Mouse (Mus musculus): ENCODE data around the gene Cbx4. TPM values are rescaled to one million over a fixed set of nuclear protein-coding genes. Genes with fewer than 3 reads are reported as not detected.

Gene Cbx4
- polyA plus RNA-seq, 1 experiment from 2014 or later, result 11.2 TPM

- Histone ChIP-seq H3K27me3 (replicated peaks) (peaks cover 67% of the 10 kb centered on the region), H3K4me2 (replicated peaks) (peak overlapping the region; percentile 94), H3K36me3 (no peaks in the 10 kb centered on the region), H3K4me1 (replicated peaks) (peaks cover 44% of the 10 kb centered on the region), H3K27ac (no peak overlapping the region), H3K9ac (peak overlapping the region; percentile 28), H3K9me3 (no peaks in the 10 kb centered on the region), H3K4me3 (replicated peaks) (peak overlapping the region; percentile 61)
- WGBS, result 3% methylated on average over 58 of the region's 58 CpGs
- ATAC-seq, result peak; percentile 39
These were observed 27.7 kb downstream of the Cbx4 start for GRCm38 (mm10) chr11:119058041-119058995.

- no peaks in the 10 kb centered on the region for H3K36me3 ChIP-seq
- WGBS, result 10% methylated on average over 9 of the region's 9 CpGs
- H3K4me2 ChIP-seq (replicated peaks), result peak overlapping the region; percentile 94
- H3K27ac ChIP-seq, result no peak overlapping the region
- H3K4me3 ChIP-seq (replicated peaks), result peak overlapping the region; percentile 61
- ATAC-seq, result no peak
- no peaks in the 10 kb centered on the region for H3K9me3 ChIP-seq
- peaks cover 54% of the 10 kb centered on the region for H3K4me1 ChIP-seq (replicated peaks)
- H3K9ac ChIP-seq, result peak overlapping the region; percentile 84
- H3K27me3 ChIP-seq (replicated peaks), result peaks cover 71% of the 10 kb centered on the region
These were observed 28.7 kb downstream of the Cbx4 start for GRCm38 (mm10) chr11:119057291-119057690.

GRCm38 (mm10) chr11:119056301-119057211 is 29.5 kb downstream of the Cbx4 start:
- Histone ChIP-seq H3K27ac (peak overlapping the region; percentile 42; the same call in 1 of the 2 replicates), H3K9me3 (no peaks in the 10 kb centered on the region), H3K9ac (peak overlapping the region; percentile 84), H3K4me1 (replicated peaks) (peaks cover 60% of the 10 kb centered on the region), H3K27me3 (replicated peaks) (peaks cover 74% of the 10 kb centered on the region), H3K36me3 (no peaks in the 10 kb centered on the region), H3K4me2 (replicated peaks) (peak overlapping the region; percentile 94), H3K4me3 (replicated peaks) (peak overlapping the region; percentile 61)
- ATAC-seq, result peak; percentile 9; the same call in 1 of the 2 replicates
- WGBS, result 1% methylated on average over 63 of the region's 65 CpGs

- Histone ChIP-seq H3K4me2 (replicated peaks) (peak overlapping the region; percentile 94), H3K9ac (peak overlapping the region; percentile 48), H3K9me3 (no peaks in the 10 kb centered on the region), H3K27ac (no peak overlapping the region), H3K27me3 (replicated peaks) (peaks cover 80% of the 10 kb centered on the region), H3K4me3 (replicated peaks) (peak overlapping the region; percentile 61), H3K4me1 (replicated peaks) (peaks cover 60% of the 10 kb centered on the region), H3K36me3 (no peaks in the 10 kb centered on the region)
- WGBS, result 3% methylated on average over 32 of the region's 32 CpGs
- ATAC-seq, result no peak
These were observed 30.4 kb downstream of the Cbx4 start for GRCm38 (mm10) chr11:119055571-119056131.

GRCm38 (mm10) chr11:119054351-119055345 is 31.4 kb downstream of the Cbx4 start:
- Histone ChIP-seq H3K27me3 (replicated peaks) (peaks cover 82% of the 10 kb centered on the region), H3K4me2 (replicated peaks) (peak overlapping the region; percentile 85), H3K4me1 (replicated peaks) (peaks cover 60% of the 10 kb centered on the region), H3K4me3 (replicated peaks) (peak overlapping the region; percentile 34), H3K9me3 (no peaks in the 10 kb centered on the region), H3K27ac (no peak overlapping the region), H3K9ac (no peak overlapping the region), H3K36me3 (no peaks in the 10 kb centered on the region)
- no peak for ATAC-seq
- WGBS, result 3% methylated on average over 47 of the region's 47 CpGs

GRCm38 (mm10) chr11:119053738-119054350 is 32.2 kb downstream of the Cbx4 start:
- Histone ChIP-seq H3K27ac (no peak overlapping the region), H3K4me2 (replicated peaks) (peak overlapping the region; percentile 85), H3K4me1 (replicated peaks) (peaks cover 58% of the 10 kb centered on the region), H3K27me3 (replicated peaks) (peaks cover 82% of the 10 kb centered on the region), H3K9me3 (no peaks in the 10 kb centered on the region), H3K4me3 (replicated peaks) (peak overlapping the region; percentile 34), H3K9ac (peak overlapping the region; percentile 28), H3K36me3 (no peaks in the 10 kb centered on the region)
- no peak for ATAC-seq
- WGBS, result 1% methylated on average over 29 of the region's 35 CpGs

- Histone ChIP-seq H3K27me3 (replicated peaks) (peaks cover 82% of the 10 kb centered on the region), H3K4me1 (replicated peaks) (peaks cover 52% of the 10 kb centered on the region), H3K9me3 (no peaks in the 10 kb centered on the region), H3K36me3 (no peaks in the 10 kb centered on the region), H3K27ac (peak overlapping the region; percentile 67), H3K4me3 (replicated peaks) (peak overlapping the region; percentile 34), H3K9ac (peak overlapping the region; percentile 11), H3K4me2 (replicated peaks) (peak overlapping the region; percentile 85)
- ATAC-seq, result peak; percentile 85
- WGBS, result under 1% methylated on average over 42 of the region's 42 CpGs
These were observed 32.8 kb downstream of the Cbx4 start for GRCm38 (mm10) chr11:119053257-119053670.

- peak overlapping the region; percentile 11 for H3K9ac ChIP-seq
- H3K27me3 ChIP-seq (replicated peaks), result peaks cover 82% of the 10 kb centered on the region
- H3K4me1 ChIP-seq (replicated peaks), result peaks cover 52% of the 10 kb centered on the region
- 2% methylated on average over 13 of the region's 13 CpGs for WGBS
- no peaks in the 10 kb centered on the region for H3K36me3 ChIP-seq
- H3K27ac ChIP-seq, result peak overlapping the region; percentile 67
- no peaks in the 10 kb centered on the region for H3K9me3 ChIP-seq
- ATAC-seq, result peak; percentile 71
- peak overlapping the region; percentile 85 for H3K4me2 ChIP-seq (replicated peaks)
- H3K4me3 ChIP-seq (replicated peaks), result peak overlapping the region; percentile 34
These were observed 33.3 kb downstream of the Cbx4 start for GRCm38 (mm10) chr11:119052661-119053256.

GRCm38 (mm10) chr11:119051927-119052660 is 33.9 kb downstream of the Cbx4 start:
- H3K4me2 ChIP-seq (replicated peaks), result peak overlapping the region; percentile 85; the same call in 1 of the 2 replicates

GRCm38 (mm10) chr11:119051426-119051825 is 34.6 kb downstream of the Cbx4 start:
- no peak overlapping the region for H3K4me3 ChIP-seq (replicated peaks)

More at GRCm38 (mm10) chr11:119051927-119052660, 33.9 kb downstream of the Cbx4 start:
- H3K4me1 ChIP-seq (replicated peaks), result peaks cover 52% of the 10 kb centered on the region
- peaks cover 81% of the 10 kb centered on the region for H3K27me3 ChIP-seq (replicated peaks)
- no peaks in the 10 kb centered on the region for H3K9me3 ChIP-seq
- no peak overlapping the region for H3K4me3 ChIP-seq (replicated peaks)
- 6% methylated on average over 15 of the region's 15 CpGs for WGBS
- H3K9ac ChIP-seq, result no peak overlapping the region
- H3K27ac ChIP-seq, result 0 out of 2 replicates have a peak overlapping the region, but pooled peaks have one; percentile 67
- ATAC-seq, result no peak
- no peaks in the 10 kb centered on the region for H3K36me3 ChIP-seq

More at GRCm38 (mm10) chr11:119051426-119051825, 34.6 kb downstream of the Cbx4 start:
- ATAC-seq, result no peak
- H3K9ac ChIP-seq, result no peak overlapping the region
- no peak overlapping the region for H3K4me2 ChIP-seq (replicated peaks)
- H3K9me3 ChIP-seq, result no peaks in the 10 kb centered on the region
- H3K4me1 ChIP-seq (replicated peaks), result peaks cover 58% of the 10 kb centered on the region
- H3K27me3 ChIP-seq (replicated peaks), result peaks cover 87% of the 10 kb centered on the region
- no peaks in the 10 kb centered on the region for H3K36me3 ChIP-seq
- H3K27ac ChIP-seq, result no peak overlapping the region

Measured in intestine, embryonic 15.5 days (tissue).